Mouse (Mus musculus): ENCODE results near the gene Gm3043. TPM values are rescaled to one million over a fixed set of nuclear protein-coding genes. Genes with fewer than 3 reads are reported as not detected.

Gene Gm3043
- total RNA-seq (2023) = not detected in 4 replicates

GRCm38 (mm10) chr14:3688483-3688882 is at the start of gene Gm3043:
TSS of gene Gm3043 (plus strand) at chr14:3688783.

GRCm38 (mm10) chr14:3651730-3652129 is 36.9 kb upstream of the Gm3043 start, which contains the start of gene Gm3020:
TSS of gene Gm3020 (plus strand) at chr14:3652030.

Other genes with a start within 250 kb of the Gm3043 start
- not detected in 4 replicates for gene Gm10408, start 239.4 kb upstream of the Gm3043 start, total RNA-seq (2023)
- not detected in 4 replicates for gene Gm3012, start 54.3 kb upstream of the Gm3043 start, total RNA-seq (2023)
- not detected in 4 replicates for gene Gm3020, start 36.8 kb upstream of the Gm3043 start, total RNA-seq (2023)
- gene Gm3002, start 121.3 kb downstream of the Gm3043 start, total RNA-seq (2023) = not detected in 4 replicates
- gene Gm3033, start 157.5 kb downstream of the Gm3043 start, total RNA-seq (2023) = not detected in 4 replicates
- gene Gm2916, start 195.4 kb downstream of the Gm3043 start, total RNA-seq (2023) = not detected in 4 replicates
- not detected in 4 replicates for gene Gm3029, start 243.0 kb downstream of the Gm3043 start, total RNA-seq (2023)